Mouse (Mus musculus) adrenal gland, adult 8-10 months (tissue): ENCODE results near the gene Galnt18. TPM values are rescaled to one million over a fixed set of nuclear protein-coding genes. Genes with fewer than 3 reads are reported as not detected.

Experiments used
- DNase-seq: peaks from one replicate; pipeline ENCODE4 v3.0.0; 2022
- total RNA-seq, 4 experiments: library from RNA; stranded (reverse); gene quantifications; 2 replicates each; pipeline ENCODE4 v1.2.4; 2022

Gene Galnt18
- total RNA-seq, 4 experiments from 2014 or later: 15.8 to 23.0 (median 20.3) TPM

DNA sequence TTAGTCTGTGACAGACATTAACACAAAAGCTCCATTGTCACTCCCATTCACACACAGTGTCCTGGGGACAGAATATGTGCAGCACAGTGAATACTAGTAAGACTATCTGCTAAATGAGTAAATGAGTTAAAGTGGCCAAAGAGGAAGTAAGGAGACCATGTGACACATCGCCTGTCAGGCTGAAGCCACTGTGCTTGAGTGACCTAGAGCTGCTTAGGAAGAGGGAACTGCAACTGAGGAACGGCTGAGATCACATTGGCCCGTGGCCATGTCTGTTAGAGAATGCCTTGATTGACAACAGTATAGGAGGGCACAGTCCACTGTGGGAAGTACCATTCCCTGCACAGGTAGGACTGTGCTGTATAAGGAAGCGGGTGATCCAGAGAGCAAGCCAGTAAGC lies 67.0 kb downstream of the Galnt18 start:
- DNase-seq: no peak

DNA sequence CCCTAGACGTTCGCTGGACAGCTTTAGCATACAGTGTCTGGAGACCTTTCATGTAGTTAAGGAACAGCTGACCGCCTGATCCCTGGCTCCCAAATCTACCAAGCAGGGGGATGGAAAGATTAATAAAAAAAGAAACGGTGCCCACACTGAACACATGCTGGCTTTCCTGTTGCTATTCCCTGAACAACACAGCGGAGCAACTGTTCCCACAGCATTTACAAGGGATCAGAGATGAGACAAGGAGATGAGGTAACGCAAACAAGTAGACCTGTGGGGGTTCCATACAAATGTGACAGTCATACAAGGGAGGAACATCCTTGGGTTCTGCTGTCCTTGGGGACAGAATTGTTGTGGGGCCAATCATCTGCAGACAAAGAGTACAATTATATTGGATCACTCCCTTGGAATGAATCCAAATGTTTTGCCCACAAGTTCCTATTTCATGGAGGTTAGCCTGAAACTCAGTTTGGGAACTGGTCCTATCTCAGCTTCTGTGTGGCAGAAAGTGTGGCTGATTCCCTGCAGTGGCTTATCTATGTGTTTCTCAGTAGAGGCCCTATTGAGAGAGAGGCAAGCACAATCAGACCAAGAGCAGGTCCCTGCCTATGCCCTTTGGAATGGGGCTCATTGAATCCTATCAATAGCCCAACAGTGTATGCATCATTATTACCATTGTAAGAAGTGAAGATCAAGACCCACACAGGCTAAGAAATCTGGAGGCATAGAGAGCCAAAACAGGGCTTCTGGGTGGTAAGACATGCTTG lies 68.5 kb downstream of the Galnt18 start:
- DNase-seq: no peak

DNA sequence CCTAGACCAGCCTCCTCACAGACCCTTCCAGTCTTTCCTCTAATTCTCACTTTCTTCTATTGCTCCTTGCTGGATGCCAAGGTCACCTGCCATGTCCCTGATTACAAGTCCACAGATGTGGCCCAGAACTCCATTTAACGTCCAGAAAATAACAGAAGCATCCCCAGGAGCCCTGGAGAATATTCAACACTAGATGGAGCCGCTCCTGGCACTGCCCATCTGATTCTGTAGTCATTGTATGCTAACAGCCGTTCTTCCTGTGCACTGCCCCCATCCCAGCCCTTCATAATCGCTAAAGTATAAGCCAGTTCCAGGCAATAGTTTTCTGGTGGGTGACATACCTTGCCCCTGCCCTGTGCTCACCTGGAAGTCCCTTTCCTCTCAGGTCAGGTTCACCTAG lies 69.5 kb downstream of the Galnt18 start:
- DNase-seq: no peak

DNA sequence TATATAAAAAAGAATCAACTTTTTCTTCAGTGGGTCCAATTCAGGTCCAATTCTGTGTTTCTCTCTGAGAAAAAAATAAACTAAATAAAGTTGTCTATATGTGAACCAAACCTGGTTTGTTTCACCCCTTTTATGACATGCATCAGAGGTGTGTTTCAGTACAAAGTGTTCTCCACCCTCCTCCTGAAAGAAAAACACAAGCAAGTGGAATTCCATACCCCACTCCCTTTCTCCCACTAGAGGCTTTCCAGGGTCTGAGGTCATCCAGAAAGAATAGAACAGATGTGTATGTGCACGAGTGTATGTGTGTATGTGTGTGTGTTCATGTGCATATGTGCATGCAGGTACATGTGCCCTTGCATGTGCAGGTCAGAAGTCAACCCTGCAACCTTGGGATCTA lies 71.2 kb downstream of the Galnt18 start:
- DNase-seq: no peak

DNA sequence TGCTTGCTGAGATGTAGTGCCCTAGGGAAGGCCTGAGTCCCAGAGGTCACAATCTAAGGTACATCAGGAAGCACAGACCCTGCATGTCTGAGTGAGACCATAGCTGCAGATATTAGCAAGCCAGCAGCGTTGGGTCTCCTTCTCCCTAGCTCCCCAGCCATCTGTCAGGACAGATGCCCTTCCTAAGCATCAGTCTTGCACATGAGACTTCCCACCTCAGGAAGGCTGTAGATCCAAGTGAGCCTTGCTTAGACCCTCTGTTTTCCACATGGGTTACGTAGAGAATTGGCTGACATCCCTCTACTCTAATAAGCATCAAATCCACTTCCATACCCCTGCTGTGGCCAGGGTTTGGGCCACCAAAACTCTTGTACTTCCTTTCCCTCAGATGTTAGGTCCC lies 76.8 kb downstream of the Galnt18 start:
- no peak for DNase-seq

DNA sequence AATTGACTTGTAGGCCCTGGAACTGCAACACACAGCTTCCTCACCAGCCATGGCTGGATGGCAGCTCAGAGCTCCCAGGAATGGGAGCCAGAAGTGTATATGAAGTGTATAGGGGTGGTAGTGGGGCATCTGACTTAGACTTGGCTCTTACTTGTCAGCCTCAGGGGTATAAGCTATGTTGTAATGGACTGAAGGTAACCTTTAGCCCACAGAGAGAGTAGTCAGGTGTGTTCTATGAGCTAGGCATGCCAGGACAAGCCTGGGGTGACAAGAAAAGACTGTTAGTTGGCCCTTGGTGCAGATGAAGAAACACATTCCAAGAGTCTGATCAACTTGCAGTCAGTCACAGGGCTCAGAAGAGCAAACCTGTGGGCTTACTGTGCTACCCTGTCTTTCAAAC lies 78.0 kb downstream of the Galnt18 start:
- DNase-seq: no peak

DNA sequence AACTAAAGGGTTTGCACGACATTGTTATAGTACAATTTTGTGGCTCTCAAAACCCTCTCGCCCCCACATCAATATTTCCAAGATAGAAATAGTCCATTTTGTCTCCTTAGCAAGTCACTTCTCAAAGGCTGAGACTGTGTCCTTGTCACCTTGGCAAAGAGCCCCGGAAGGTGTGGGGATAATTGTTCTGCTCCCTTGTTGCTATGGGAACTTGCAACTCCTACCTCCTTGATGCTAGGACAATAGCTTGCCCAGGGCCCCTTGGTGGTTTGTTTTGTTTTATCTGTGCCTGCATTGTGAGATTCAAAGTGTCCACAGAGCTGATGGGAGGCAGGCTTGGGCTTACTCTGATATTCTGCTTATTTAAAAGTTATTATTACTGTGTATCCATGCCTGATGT lies 80.3 kb downstream of the Galnt18 start:
- no peak for DNase-seq

DNA sequence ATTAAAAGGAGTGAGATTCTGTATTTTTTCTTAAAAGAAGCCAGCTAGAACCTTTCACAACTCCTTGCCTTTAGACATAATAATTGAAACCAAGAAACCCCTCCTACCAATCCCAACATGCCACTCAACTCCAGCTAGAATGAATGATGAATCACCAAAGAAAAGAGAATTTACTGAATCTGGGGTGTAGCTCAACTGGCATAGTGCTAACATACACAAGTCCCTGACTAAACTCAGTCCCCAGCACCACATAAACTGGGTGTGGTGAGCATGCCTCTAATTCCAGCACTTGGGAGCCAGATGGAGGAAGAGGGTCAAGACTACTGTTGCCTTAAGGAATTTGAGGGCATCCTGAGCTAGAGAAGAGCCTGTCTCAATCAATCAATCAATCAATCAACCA lies 83.6 kb downstream of the Galnt18 start:
- DNase-seq: no peak

DNA sequence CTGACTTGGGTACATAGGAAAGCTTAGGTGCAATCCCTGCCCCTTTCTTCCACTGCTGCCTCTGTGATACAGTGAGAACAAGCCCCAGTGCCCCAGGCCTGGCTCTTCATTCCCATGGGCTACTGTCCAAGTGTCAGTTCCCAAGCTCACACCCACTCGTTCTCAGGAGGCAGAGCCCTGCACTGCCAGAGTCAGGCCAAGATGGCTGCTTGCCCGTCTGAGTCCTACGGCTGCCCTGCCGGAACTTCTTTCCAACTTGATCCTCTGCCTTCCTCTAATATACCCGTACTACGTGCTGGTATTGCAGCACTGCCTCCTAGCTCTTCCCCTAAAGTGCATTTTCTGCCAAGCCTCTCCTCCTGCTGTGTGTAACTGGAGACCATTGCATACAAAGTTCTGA lies 85.5 kb downstream of the Galnt18 start:
- no peak for DNase-seq

DNA sequence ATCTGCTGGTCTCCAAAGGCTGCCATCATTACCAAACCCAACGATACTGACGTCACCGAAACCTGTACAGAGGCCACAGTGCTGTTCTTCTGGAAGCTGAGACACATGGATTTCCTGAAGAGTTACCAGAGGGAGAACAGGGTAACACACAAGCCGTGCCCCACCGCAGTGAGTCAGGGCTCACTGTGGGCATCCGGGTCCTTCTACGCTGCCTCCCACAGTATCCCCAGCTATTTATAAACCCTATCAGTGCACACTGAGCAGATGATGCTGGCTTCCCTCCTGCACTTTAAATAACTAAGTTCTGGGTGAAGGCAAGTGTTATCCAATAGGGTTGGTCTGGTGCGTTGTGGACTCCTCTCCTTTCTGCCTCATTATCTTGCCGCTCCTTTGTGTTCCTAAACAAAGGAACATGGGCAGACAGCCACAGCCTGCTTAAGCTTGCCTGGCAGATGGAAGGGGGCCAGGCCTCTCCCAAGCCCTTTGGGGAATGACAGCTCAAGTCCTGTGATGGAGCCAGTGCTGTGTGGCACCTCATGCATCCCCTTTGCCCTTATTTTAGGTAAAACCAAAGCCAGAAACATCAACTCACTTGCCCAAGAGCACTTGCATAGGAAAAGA lies 87.0 kb downstream of the Galnt18 start:
- no peak for DNase-seq

DNA sequence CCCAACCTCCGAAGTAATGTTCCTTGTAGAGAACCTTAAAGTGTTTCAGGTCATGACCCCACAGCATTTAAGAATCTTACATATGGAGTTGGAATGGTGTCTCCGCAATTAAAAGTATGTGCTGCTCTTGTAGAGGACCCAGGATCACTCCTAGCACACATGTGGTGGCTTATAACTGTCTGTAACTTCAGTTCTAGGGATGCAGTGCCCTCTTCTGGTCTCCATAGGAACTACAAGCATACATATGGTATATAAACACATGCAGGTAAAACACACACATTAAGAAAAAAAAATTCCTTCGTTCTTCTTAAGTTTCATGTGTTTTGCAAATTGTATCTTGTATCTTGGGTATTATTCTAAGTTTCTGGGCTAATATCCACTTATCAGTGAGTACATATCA lies 99.7 kb downstream of the Galnt18 start:
- DNase-seq: no peak

DNA sequence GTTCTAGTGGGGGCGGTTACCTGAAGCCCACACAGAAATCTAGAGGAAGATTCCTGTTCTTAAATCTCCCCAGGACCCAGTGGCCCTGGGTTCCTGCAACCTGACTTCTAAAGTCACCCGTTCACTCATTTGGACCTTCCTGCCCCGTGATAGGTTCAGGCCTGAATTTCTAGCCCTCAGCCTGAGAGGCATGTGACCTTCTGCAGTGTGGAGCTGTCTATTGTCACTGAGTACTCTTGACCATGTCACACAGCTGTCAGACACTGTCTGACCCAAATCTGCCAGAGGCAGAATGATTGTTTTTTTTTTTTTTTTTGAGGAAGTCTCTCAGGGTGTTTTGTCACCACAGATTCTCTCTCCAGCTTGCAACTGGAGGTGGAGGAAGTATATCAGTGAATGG lies 103.3 kb downstream of the Galnt18 start:
- no peak for DNase-seq

DNA sequence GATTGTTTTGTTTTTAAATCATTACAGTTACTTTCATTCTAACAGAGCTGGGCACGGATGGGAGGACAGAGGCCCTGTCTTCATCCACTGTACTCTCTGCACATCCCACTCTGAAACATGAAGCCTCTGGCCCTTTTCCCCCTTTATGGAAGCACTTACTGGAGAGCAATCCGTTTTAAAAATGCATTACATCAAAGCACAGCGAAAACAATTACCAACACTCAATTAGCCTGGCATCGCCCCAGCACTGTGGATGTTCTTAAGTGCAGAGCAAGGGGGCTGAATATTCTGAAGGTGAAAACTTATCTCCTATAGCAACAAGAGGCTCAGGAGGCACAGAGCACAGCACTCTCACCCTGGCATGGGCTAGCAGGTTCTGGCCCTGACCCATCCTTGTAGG lies 107.3 kb downstream of the Galnt18 start:
- DNase-seq: no peak

DNA sequence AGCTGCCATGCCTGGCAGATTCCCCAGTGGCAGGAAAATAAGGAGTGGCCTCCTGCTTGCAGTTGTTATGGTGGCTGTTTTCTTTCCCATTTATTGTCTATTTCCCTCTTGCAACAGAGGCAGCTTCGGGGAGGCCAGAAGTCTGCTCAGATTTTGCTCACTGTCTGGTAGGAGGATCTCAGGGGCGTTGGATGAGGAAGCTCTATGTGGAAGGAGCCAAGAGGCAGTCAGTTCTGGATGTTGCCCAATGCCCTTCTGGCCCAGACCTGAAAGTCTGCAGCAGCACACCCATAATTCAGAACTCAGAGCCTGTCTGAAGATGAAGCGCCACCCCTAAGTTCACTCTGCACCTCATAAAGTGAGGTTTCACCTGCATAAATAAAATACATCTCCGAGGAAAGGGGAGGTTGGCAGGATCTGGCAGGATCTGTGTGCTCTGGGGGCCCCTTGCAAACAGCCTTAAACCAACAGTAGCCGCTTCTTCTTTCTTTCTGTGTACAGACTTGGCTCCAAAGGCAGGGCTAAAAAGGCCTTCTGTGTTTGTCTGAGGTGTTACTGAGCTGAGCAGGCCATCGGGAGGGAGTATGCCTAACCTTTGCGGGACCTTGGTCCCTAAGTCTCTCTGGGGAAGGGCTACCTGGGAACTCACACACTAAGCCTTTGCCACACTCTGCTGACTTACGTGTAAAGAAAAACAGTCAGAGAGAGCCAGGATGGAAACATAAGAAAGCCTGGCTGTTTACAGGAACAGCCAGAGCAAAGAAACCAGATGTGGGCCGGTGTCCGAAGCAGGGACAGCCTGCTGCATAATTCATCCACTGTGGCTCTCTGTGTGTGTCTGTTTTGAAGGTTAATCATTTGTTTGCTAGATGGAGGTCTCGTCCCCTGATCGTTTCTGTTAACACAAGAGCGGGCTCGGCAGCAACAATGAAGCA lies 116.4 kb downstream of the Galnt18 start:
- DNase-seq: no peak

DNA sequence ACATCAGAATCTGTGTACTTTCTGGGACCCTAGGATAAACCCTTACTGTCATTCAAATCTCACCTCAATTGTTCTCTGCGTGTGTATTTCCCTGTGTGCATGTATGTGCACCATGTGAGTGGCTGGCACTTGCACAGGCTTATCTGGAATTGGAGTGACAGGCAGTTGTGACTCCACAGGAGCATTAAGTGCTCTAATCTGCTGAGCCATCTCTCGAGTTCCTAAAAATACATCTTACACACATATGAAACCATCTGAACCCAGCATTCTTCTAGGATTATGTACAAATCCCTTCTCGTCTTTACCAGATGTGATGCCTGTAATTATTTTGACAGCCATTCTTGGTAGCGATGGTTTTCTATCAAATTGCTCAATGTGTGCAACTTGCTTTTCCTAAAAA lies 121.2 kb downstream of the Galnt18 start:
- no peak for DNase-seq

DNA sequence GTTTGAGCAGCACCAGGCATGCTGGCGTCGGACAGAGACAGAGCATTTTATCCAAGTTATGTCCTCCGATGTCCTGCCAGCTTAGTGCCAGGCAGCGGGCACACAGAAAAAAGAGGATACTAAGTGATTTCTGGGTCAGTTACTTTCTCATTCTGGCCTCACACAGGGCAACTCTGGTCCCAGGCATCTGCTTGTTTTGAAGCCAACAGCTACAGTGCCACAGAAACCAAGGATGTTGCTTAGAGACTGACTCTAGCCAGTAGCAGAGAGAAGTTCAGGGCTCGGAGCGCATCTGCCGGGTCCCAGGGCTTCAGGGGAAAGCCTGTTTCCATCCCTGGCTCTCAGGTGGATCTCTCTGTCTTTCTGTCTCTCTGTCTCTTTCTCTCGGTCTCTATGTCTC lies 124.8 kb downstream of the Galnt18 start:
- no peak for DNase-seq

DNA sequence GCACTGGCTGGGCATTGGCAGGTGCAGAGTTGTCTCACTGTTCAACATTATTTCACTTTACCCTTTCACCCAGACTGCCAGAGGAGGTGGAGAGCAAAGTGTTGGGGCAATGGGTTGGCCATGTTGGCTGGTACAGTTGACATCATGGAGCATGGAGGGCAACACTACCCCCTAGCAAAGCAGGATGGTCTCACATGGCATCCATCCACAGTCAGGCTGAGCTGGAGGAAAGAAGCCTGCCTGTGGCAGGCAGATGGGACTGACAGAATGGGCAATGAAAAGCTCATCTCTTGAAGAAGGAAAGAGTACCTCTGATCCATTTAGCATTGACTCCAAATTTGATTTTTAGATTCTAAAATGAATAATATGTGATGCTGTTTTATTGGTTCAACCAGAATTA lies 125.3 kb downstream of the Galnt18 start:
- no peak for DNase-seq

DNA sequence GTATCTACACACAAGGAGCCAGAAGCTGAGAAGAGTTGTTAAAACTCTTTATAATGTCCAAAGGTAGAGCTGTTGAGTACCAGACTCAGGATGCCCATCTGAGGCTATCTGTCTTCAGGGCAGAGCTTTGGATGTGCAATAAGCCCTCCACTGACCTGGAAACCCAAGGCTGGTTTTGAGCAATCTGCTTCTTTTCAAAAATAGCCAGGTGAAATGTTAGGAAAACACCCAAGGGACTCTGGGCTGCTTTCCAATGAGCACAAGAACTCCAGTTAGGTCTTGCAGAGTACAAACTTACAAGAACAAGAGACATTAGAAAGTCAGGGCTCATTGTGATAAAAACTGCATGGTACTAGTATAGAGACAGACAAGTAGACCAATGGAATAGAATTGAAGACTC lies 135.4 kb downstream of the Galnt18 start:
- no peak for DNase-seq

DNA sequence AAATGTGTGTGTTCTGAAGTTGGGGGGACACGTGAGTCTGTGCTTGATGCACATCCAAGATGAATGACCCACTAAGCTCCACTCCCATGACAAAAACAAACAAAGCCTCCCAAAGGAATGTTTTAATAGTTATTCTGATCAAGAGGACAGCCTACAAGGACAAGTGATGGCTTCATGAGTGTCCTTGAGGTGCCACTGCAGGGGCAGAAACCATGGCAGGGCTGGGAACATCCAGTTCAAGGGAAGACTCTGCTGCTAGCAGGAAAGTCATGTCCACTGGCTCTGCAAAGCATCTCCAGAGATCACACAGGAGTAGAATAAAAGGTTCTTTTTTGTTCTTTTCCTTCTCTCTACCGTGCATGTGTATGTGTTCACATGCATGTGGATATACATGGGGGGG lies 140.9 kb downstream of the Galnt18 start:
- DNase-seq: peak; percentile 17

DNA sequence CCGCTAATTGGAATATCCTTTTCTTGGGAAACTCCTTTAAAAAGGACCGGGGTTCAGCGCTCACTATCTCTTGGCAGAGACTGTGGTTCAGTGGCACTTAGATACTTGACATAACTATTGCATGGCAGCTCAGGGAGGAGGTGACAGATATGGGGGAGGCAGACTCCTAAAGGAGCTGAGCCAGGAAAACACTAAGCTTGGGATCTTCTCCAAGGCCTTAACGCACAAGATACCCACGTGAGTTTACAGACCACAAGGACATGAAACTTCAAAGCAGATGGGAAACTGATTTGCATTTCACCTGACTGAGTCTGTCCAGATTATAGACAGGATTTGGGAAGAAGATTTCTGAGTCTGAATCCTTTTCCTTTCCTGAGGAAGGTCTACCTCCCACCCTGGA lies 141.3 kb downstream of the Galnt18 start:
- DNase-seq: peak; percentile 18

DNA sequence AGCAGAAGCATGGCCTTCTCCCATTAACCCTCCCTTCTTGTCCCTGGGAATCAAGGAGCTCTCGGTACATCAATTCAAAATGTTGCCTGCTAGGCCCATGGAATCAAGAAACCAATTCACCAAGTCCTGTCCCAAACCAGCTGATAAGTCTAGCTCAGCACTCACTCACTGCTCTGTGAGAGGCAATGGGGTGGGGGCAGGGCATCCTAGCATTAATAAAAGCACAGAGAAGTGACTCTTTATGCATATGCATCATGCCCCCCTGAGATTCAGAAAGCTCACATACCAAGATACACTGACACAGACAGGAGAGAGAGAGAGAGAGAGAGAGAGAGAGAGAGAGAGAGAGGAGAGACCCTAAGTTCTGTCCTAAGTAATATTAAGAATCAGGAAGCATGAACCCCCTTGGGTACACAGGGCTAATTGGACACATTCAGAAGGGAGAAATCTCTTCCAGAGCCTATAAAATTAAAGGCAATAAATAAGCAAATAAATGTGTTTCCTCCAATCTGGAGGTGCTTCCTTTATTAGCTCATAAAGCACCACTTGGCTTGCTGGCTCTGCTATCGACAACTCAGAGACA lies 141.8 kb downstream of the Galnt18 start:
- no peak for DNase-seq

DNA sequence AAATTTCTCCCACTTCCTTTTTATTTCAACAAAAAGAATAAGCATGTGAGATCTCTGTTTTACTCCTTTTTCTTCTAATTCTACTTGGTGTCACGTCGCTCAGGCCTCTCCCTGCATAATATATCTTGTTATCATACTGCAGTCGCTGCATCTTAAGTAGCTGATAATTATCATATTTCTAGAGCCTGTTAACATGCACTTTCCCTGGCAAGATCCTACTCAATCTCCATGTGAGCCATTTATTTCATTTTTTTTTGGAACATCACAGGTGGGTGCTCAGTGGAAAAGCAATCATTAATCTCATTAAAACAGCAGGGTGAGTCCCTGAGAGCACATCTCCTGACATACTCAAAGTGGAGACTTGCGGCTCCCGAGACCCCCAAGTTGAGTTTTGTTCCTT lies 143.3 kb downstream of the Galnt18 start:
- DNase-seq: no peak

DNA sequence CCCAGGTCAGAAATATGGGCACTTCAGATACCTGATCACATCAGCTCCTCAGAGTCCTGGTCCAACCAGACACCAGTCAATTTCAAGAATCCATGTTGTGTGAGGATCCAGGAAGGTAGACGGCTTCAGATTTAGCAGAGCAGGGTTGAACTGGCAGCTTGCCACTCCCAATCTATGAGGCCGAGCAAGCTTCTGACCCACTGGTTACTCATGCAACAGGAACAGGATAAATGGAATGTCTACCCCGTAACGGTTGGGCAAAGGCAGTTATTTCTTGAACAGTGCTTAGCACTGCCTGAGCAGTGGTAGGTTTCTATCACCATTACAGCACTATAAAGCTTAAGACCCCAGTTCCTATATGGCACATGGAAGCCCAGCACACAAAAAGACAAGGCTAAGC lies 148.5 kb downstream of the Galnt18 start:
- DNase-seq: no peak
